In the genomic region with DNA sequence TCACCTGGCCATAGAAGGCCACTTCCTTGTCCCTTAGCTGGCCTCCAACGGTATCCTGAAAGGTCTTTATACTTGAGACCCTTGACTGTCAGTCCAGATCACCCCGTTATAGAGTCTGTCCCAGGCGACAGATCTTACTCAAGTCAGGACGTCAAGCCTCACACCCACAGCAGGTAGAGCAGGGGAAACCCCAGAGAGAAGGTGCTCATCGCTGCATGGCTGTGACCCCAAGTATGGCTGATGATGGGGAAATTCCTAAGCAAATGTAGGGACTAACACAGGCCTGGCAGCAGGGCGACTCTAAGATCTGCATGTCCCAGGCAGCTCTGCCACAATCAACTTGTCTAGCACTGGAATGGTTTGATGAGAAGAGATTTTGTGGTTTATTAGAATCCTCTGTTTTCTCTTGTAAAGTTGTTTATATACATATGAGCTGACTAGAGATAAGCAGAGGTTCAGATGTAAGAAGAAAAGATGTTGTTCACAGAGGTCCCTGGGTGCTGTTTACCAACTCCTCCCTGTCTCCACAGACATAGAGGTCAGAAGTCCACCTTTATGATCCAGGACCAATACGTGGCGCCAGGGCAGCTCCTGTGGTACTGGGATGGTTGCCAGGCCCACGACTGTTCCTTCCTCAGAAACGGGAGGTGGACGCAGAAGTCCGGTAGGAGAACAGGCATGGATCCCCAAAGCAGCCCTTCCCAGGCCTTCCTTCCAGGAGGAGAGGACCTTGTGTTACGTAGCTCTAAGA, we compare ENCODE assay signal across 21 mouse cellular contexts. TPM values are rescaled to one million over a fixed set of nuclear protein-coding genes. Genes with fewer than 3 reads are reported as not detected.
DNase-seq lines count a peak whose midpoint lies in the region; ATAC-seq and TF ChIP-seq lines count a peak whose summit lies in the region.
"Had no signal": no experiment of that assay in that cellular context is flagged by ENCODE, and none has a peak within 500 bp of the region (broad histone marks: within the 10 kb centered on the region; RNA-seq: fewer than 3 reads in every experiment).

No protein-coding gene starts in this region.

- H3K36me3 ChIP-seq in liver, postnatal 0 days (replicated peaks; ENCODE audit: insufficient read depth, low read length) = no peaks in the 10 kb centered on the region
- H3K36me3 ChIP-seq in liver, embryonic 12.5 days = no peaks in the 10 kb centered on the region
- H3K36me3 ChIP-seq in limb, embryonic 10.5 days = no peaks in the 10 kb centered on the region
- H3K36me3 ChIP-seq: embryonic facial prominence, embryonic 12.5 days; forebrain, embryonic 12.5 days; heart, embryonic 12.5 days; hindbrain, embryonic 15.5 days had no signal

- TF ChIP-seq CTCF in liver, postnatal 0 days (IDR thresholded peaks at IDR 0.05; ENCODE audit: low read depth) = no peak
- no peak for TF ChIP-seq CTCF in left cerebral cortex, adult 2 months (IDR thresholded peaks at IDR 0.05)

- intact Hi-C loops in left cerebral cortex, adult 2 months (cut with DNase I) = no loop called here

- H3K9me3 ChIP-seq in liver, postnatal 0 days (ENCODE audit: low read length) = no peaks in the 10 kb centered on the region
- H3K9me3 ChIP-seq in liver, embryonic 12.5 days (replicated peaks) = no peaks in the 10 kb centered on the region
- no peaks in the 10 kb centered on the region for H3K9me3 ChIP-seq in limb, embryonic 10.5 days (replicated peaks)
- H3K9me3 ChIP-seq: embryonic facial prominence, embryonic 12.5 days; forebrain, embryonic 12.5 days; heart, embryonic 12.5 days; hindbrain, embryonic 15.5 days had no signal

- no peak overlapping the region for H3K4me3 ChIP-seq in liver, postnatal 0 days (ENCODE audit: low read depth, low read length)
- no peak overlapping the region for H3K4me3 ChIP-seq in liver, embryonic 12.5 days
- no peak overlapping the region for H3K4me3 ChIP-seq in left cerebral cortex, adult 2 months
- no peak overlapping the region for H3K4me3 ChIP-seq in limb, embryonic 10.5 days
- H3K4me3 ChIP-seq: embryonic facial prominence, embryonic 12.5 days; forebrain, embryonic 12.5 days; heart, embryonic 12.5 days; hindbrain, embryonic 15.5 days had no signal

- H3K4me1 ChIP-seq in liver, postnatal 0 days (ENCODE audit: insufficient read depth) = peaks cover 7% of the 10 kb centered on the region; the same call in 1 of the 2 replicates
- no peaks in the 10 kb centered on the region for H3K4me1 ChIP-seq in liver, embryonic 12.5 days
- peaks cover 4% of the 10 kb centered on the region; the same call in 1 of the 2 replicates for H3K4me1 ChIP-seq in limb, embryonic 10.5 days
- H3K4me1 ChIP-seq: embryonic facial prominence, embryonic 12.5 days; forebrain, embryonic 12.5 days; heart, embryonic 12.5 days; hindbrain, embryonic 15.5 days had no signal

- DNase-seq in cerebellum, postnatal 10 days = peak; percentile 10 to 12
- no peak for DNase-seq in cerebellum, postnatal 4 days (ENCODE audit: low spot score in 2 of 2)
- peak; percentile 45 for DNase-seq in liver, postnatal 0 days
- DNase-seq in large intestine, adult 2 months (ENCODE audit: low read depth, low spot score) = peak; percentile 71
- DNase-seq in left cerebral cortex, adult 2 months (ENCODE audit: extremely low spot score in 1 of 2, low spot score in 2 of 2) = no peak
- DNase-seq in lung, postnatal 36 days = no peak
- DNase-seq in limb, embryonic 10.5 days (ENCODE audit: low spot score) = no peak
- DNase-seq: adrenal gland, adult 8-10 months; adrenal gland, postnatal 36 days; B cell, adult 2 months; cerebellum, adult 2 months; cerebellum, postnatal 14 days; forebrain, postnatal 0 days; gastrocnemius, postnatal 25 days; heart, postnatal 36 days had no signal

- H3K4me2 ChIP-seq in liver, postnatal 0 days (ENCODE audit: low read depth, low read length) = no peak overlapping the region
- no peak overlapping the region for H3K4me2 ChIP-seq in liver, embryonic 12.5 days
- H3K4me2 ChIP-seq: embryonic facial prominence, embryonic 12.5 days; forebrain, embryonic 12.5 days; heart, embryonic 12.5 days; hindbrain, embryonic 15.5 days had no signal

- TF ChIP-seq EP300 in liver, postnatal 0 days (IDR thresholded peaks at IDR 0.05; ENCODE audit: low read depth) = no peak

- ATAC-seq in liver, postnatal 0 days = peak; percentile 45; the same call in 1 of the 2 replicates
- no peak for ATAC-seq in liver, embryonic 12.5 days
- ATAC-seq: forebrain, postnatal 0 days had no signal

- H3K27ac ChIP-seq in liver, postnatal 0 days (ENCODE audit: low read depth) = no peak overlapping the region
- no peak overlapping the region for H3K27ac ChIP-seq in liver, embryonic 12.5 days
- H3K27ac ChIP-seq in left cerebral cortex, adult 2 months = no peak overlapping the region
- H3K27ac ChIP-seq in limb, embryonic 10.5 days = no peak overlapping the region
- H3K27ac ChIP-seq: embryonic facial prominence, embryonic 12.5 days; forebrain, embryonic 12.5 days; hindbrain, embryonic 15.5 days had no signal

- no peak overlapping the region; the same call in 1 of the 2 replicates for H3K9ac ChIP-seq in liver, postnatal 0 days (replicated peaks)
- H3K9ac ChIP-seq in liver, embryonic 12.5 days = no peak overlapping the region
- H3K9ac ChIP-seq: embryonic facial prominence, embryonic 12.5 days; forebrain, embryonic 12.5 days; forebrain, postnatal 0 days; heart, embryonic 12.5 days; hindbrain, embryonic 15.5 days had no signal

- 69% methylated on average over 13 of the region's 13 CpGs for WGBS in liver, postnatal 0 days (ENCODE audit: insufficient replicate concordance)
- 67% methylated on average over 13 of the region's 13 CpGs for WGBS in liver, embryonic 12.5 days (ENCODE audit: insufficient replicate concordance)
- 27% methylated on average over 13 of the region's 13 CpGs for WGBS in large intestine, adult 2 months
- 85% methylated on average over 13 of the region's 13 CpGs for WGBS in limb, embryonic 10.5 days

- no peaks in the 10 kb centered on the region for H3K27me3 ChIP-seq in liver, postnatal 0 days (ENCODE audit: insufficient read depth, low read length)
- H3K27me3 ChIP-seq in liver, embryonic 12.5 days (replicated peaks) = peaks cover 3% of the 10 kb centered on the region; the same call in 1 of the 2 replicates
- H3K27me3 ChIP-seq in limb, embryonic 10.5 days (ENCODE audit: low read depth, poor library complexity, severe bottlenecking) = no peaks in the 10 kb centered on the region
- H3K27me3 ChIP-seq: embryonic facial prominence, embryonic 12.5 days; forebrain, embryonic 12.5 days; heart, embryonic 12.5 days; hindbrain, embryonic 15.5 days had no signal

RNA-seq across cellular contexts. Expression of gene Tgm4, which starts 2.9 kb away (rescaled TPM):
- 0.13 and 0.15 TPM in 2 replicates for polyA plus RNA-seq in liver, postnatal 0 days (2015; fragmentation: Nextera tagmentation; extraction: Ambion mirVana)
- polyA plus RNA-seq in liver, embryonic 12.5 days (2016; fragmentation: Nextera tagmentation; extraction: Ambion mirVana) = 0.14 and 0.17 TPM in 2 replicates
- polyA plus RNA-seq in large intestine, adult 2 months (2012; rRNA removed) = 0.04 and 0.05 TPM in 2 replicates
- 1 to 10 TPM; 1.8 to 2.6 TPM for total RNA-seq in left cerebral cortex, adult 2 months (2021)
- polyA plus RNA-seq in limb, embryonic 10.5 days (2016; fragmentation: Nextera tagmentation; extraction: Ambion mirVana) = 0.56 and 0.64 TPM in 2 replicates
- total RNA-seq: heart, adult 8-10 months; heart, postnatal 36 days had no signal

RNA-seq across cellular contexts. Expression of gene Tmem42, which starts 10.5 kb away (rescaled TPM):
- 13.7 and 14.8 TPM in 2 replicates for polyA plus RNA-seq in liver, postnatal 0 days (2015; fragmentation: Nextera tagmentation; extraction: Ambion mirVana)
- polyA plus RNA-seq in liver, embryonic 12.5 days (2016; fragmentation: Nextera tagmentation; extraction: Ambion mirVana) = 6.8 and 7.1 TPM in 2 replicates
- 7.7 and 8.5 TPM in 2 replicates for polyA plus RNA-seq in large intestine, adult 2 months (2012; rRNA removed)
- 10 to 100 TPM; 23.5 to 27.1 TPM for total RNA-seq in left cerebral cortex, adult 2 months (2021)
- 9.6 and 13.3 TPM in 2 replicates for polyA plus RNA-seq in limb, embryonic 10.5 days (2016; fragmentation: Nextera tagmentation; extraction: Ambion mirVana)

Comparison
In these comparisons a context has a peak if more than half of its experiments do, and no peak if none do; other contexts are left out.
1. DNase-seq: peak in cerebellum, postnatal 10 days (2 of 2), liver, postnatal 0 days (single experiment) and large intestine, adult 2 months (single experiment); none in cerebellum, postnatal 4 days (0 of 2), left cerebral cortex, adult 2 months (0 of 2), lung, postnatal 36 days (single experiment) and limb, embryonic 10.5 days (single experiment).